Mouse (Mus musculus) gastrocnemius, postnatal 14 days (tissue): Measurements from ENCODE around the gene Wdfy2. TPM values are rescaled to one million over a fixed set of nuclear protein-coding genes. Genes with fewer than 3 reads are reported as not detected.

Source experiments
- DNase-seq: peaks from one replicate; pipeline ENCODE4 v3.0.0; 2021; ENCODE audit warnings: mixed read lengths
- intact Hi-C: fragments of 180-260 bp; cut with DNase I; formaldehyde crosslinking; loops from one replicate; pipeline ENCODE4 v1.15.1; 2025; ENCODE audit warnings: low total_unique reads
- total RNA-seq, 2 experiments: library from RNA; stranded (reverse); gene quantifications; 2 replicates each; pipeline ENCODE4 v1.2.3; 2021

Wdfy2 gene
- total RNA-seq, 2 experiments from 2014 or later, result 7.4 to 7.8 TPM

- intact Hi-C loops, result no loop called here
These were observed 73.4 kb downstream of the Wdfy2 start for GRCm38 (mm10) chr14:62910859-62911258.

DNA sequence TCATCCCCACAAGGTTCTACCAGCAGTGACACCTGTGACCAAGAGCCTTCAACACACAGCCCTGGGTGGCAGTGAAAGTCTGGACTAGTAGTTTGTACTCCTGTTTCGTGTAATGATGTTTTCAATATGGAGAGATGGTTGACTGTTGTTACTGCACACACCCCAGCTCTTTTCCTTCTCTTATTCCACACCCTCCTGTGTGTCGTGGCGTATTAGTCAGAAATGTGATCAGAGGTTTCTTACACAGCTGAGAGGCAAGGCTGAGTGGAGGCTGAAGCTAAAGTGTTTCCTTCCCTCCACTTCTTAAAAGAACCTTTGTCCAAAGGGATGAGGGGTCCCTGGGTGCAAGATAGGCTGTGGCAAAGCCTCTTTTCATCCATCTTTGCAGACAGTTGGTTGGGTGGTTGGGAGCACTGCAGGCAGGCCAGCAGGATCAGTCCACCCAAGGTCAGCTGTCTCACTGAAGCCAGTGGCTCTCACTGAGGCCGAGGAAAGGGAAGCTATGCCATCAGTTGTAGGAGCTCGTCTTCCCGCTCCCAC lies 77.7 kb downstream of the Wdfy2 start:
- intact Hi-C loops, result no loop called here
- DNase-seq, result no peak

More at GRCm38 (mm10) chr14:62910859-62911258, 73.4 kb downstream of the Wdfy2 start:
- no peak for DNase-seq

DNA sequence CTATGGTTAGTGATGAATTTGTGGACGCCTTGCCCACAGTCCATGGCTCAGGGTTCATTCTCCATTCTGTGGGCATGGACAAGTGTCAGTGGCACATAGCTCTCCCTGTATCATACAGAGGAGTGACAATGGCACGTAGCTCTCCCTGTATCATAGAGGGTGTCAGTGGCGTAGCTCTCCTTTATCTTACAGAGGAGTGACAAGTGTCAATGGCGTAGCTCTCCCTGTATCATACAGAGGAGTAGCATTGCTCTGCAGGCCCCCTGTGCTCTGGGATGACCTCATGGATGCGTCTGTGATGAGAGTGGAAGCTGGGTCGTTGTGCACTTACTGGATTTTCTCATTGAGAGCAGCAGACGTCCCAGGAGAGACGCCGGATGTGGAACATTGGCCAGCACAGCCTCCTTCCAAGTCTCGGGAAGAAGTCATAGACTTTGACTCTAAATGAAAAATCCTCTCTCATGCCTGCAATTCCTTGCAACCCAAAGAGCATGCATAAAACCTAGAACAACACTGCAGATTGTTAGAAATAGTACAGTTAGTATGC lies 79.1 kb downstream of the Wdfy2 start:
- peak; percentile 49 for DNase-seq
- intact Hi-C loops, result no loop called here

- intact Hi-C loops, result no loop called here
- no peak for DNase-seq
These were observed 83.9 kb downstream of the Wdfy2 start for GRCm38 (mm10) chr14:62921401-62921800.

DNA sequence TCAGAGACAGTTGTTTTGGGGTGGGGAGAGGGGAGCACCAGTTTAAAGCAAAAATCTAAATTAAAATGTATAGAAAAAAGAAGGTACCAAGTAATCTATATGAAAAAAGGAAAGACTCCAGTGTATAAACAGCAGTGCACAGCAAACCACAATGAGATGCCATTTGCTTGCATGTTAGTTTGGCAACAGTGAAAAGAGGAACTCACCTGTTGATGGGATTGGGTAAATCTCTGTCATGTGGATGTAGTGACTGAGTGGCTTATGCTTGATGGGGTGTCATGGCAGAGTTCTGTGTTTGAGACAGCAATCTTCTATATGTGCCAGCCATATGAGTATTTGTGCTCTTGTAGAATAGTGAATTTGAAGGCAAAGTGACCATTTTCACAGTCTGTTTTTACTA lies 85.2 kb downstream of the Wdfy2 start:
- intact Hi-C loops, result no loop called here
- DNase-seq, result no peak

DNA sequence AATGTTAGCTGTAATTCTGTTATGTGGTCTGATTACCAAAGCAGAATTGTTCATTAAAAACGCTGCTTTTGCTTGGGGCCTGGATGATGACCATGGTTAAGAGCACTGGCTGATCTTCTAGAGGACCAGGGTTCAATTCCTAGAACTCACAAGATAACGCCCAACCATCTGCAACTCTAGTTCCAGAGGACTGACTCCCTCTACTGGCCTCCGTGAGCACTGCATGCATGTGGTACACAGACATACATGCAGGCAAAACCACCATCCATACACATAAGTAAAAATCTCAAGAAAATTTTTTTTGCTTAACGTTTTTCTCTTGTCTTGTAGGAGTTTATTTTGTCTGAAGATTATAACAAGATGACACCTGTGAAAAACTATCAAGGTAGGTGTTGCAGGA lies 87.3 kb downstream of the Wdfy2 start:
- DNase-seq, result no peak
- intact Hi-C loops, result no loop called here

DNA sequence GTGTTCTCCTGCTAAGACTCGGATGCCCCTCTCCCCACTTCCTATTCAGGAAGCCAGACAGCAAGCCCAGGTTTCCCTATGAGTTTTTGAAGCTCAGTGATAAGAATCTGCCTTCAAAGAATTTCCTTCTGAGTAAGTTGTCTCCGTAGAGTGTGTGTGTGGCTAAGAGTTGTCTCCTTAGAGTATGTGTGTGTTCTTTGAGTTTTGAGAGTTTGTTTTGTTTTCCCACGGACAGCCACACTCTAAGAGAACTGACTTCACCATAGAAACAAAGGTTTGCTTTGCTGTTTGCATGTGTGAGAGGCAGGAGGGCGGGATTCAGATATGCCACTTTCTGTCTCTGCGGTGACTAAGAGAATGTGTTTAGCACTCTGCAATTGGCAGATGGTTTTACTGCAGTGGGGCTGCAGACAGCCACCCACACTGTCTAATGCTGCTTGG lies 90.6 kb downstream of the Wdfy2 start:
- no peak for DNase-seq
- intact Hi-C loops, result no loop called here

DNA sequence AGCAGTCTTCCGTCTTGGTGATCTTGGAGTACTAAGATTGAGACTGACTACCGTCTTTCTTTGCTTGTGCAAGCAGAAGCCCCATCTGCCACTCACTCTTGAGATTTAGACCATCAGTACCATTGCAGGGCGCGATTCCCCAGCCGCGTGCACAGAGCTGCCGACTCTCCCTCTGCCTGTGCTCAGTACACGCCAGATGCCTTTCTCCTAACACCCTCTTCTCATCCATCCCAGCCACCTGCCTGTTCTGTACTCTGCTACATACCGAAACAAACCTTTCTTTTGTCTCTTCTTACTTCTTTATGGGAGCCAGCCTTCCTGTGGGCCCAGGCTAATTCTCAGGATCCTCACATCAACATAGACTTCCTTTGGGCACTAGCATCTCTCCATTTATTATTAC lies 97.9 kb downstream of the Wdfy2 start:
- no peak for DNase-seq
- intact Hi-C loops, result loop anchor here (10.0 kb wide), 1 partner anchor 51 kb away; no protein-coding TSS in a partner anchor

DNA sequence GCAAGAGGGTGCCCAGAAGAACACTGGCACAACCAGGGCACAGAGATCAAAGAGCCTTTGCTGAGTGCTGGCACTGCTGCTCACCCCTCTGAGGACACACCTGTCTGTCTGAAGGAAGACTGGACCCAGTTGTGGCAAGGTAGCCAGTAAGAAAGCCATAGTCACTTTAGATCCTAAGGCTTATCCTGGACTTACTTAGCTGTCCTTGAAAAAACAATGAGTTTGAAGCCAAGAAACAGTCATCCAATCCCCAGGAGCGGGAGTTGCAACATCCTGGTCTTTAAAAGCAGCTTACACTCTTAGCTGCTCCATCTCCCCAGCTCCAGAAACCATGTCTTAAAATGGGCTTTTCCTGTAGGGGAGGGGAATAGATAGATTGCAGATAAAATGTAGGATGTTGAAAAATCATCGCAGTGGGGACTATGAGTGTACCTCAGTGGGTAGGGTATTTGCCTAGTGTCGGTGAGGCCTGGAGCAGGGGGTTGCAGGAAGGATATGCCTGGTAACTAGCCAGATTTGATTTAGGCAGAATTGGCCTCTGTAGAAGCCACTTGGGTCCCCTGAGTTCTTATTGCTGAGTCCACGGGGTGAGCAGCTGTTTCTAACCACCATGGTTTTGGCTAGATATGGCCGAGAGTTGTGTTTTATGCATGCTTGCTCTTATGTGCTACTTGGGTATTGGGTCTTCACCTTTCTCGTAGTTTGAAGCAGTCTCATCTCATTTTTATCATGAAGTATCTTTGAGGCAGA lies 99.3 kb downstream of the Wdfy2 start:
- intact Hi-C loops, result loop anchor here (10.0 kb wide), 1 partner anchor 52 kb away; no protein-coding TSS in a partner anchor
- DNase-seq, result peak; percentile 12

DNA sequence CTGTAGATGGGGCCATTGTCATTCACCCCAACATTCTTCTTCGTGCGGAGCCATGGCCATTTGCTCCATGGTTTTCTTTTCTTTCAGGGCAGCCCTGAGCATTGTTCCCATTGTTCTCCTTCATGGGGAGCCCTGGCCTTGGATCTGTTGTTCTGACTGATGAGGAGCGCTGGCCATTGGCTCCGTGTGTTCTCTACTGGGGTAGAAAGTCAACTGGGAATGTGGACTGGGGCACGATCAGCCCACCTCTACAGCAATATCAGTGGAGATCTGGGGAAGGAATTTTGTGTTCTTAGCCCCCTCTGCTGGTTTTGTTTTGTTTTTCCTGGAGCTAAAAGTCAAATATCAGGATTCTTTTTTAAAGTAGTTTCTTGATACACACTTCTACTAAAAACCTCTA lies 100.2 kb downstream of the Wdfy2 start:
- intact Hi-C loops, result loop anchor here (10.0 kb wide), 1 partner anchor 53 kb away; no protein-coding TSS in a partner anchor
- no peak for DNase-seq

- DNase-seq, result no peak
- intact Hi-C loops, result loop anchor here (10.0 kb wide), 1 partner anchor 55 kb away; no protein-coding TSS in a partner anchor
These were observed 102.0 kb downstream of the Wdfy2 start for GRCm38 (mm10) chr14:62939435-62939834.

DNA sequence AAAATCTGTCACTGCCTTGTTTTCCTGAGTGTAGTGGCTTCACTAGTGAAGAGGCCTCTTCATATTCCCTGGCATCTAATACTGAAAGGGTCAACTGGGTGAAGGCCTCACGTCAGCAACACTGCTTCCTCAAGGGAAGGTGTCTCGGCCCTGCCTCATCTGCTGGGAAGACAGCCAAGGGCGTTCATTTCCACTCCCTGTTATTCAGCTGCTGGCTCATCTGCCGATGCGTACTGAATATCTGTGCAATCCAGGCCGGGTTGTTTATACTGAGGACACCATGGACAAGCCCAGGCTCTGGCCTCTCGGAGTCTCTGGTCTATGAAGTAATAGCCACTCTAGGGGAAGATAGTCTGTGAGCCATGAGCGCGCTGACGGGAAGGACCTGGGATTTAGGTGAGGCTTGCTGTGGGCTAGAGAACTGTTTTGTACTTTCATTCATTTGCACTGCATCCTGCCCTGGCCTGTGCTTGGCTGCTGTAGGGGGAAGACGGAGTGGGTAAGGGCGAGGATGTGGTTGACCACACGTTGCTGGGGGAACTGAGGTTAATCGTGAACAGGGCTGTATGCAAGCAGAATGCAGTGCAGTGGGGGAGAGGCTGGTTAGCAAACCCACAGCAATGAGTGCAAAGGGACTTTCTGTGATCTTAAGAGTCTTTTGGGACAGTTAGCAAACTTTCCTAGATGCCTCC lies 103.1 kb downstream of the Wdfy2 start:
- peak; percentile 74 for DNase-seq
- intact Hi-C loops, result no loop called here

GRCm38 (mm10) chr14:62946794-62947193 lies 109.3 kb downstream of the Wdfy2 start:
- intact Hi-C loops, result no loop called here
- no peak for DNase-seq

GRCm38 (mm10) chr14:62956091-62956490 lies 118.6 kb downstream of the Wdfy2 start:
- intact Hi-C loops, result loop anchor here (5.0 kb wide), 1 partner anchor 259 kb away; no protein-coding TSS in a partner anchor
- DNase-seq, result no peak

DNA sequence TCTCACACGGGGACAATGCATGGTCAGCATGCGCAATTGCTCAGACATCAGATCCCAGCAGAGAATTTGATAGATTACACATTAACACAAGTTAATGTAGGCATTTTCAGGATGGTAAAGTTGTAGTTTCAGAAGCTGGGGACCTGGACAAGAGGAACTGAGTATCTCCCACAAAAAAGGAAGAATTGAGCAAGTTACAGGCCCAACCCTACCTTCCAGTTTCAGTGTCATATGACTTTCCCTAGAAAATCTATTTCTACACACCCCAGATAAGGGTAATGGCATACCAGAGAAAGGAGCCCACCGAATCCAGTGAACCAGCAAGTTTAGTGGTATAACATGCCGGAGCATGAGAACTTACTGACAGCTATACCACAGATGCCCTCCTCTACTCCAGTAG lies 126.2 kb downstream of the Wdfy2 start:
- intact Hi-C loops, result no loop called here
- DNase-seq, result no peak

DNA sequence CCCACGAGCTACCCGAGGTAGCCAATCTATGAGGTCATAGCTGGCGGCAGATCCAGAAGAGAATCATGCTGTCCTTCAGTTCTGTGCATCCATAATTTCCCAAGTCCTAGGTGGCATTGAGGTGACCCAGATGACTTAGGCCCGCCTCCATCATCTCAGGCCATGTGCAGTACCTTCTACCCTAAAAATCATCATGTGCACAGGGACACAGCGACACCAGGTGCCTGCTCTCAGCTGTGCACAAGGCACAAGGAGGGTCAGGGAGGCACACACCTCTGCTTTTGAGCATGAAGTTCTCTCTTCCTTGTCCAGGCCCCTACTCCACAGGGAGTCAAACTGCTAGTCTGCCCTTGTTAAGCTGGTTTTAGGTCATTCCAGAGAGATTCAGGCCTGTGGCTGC lies 127.9 kb downstream of the Wdfy2 start:
- intact Hi-C loops, result no loop called here

DNA sequence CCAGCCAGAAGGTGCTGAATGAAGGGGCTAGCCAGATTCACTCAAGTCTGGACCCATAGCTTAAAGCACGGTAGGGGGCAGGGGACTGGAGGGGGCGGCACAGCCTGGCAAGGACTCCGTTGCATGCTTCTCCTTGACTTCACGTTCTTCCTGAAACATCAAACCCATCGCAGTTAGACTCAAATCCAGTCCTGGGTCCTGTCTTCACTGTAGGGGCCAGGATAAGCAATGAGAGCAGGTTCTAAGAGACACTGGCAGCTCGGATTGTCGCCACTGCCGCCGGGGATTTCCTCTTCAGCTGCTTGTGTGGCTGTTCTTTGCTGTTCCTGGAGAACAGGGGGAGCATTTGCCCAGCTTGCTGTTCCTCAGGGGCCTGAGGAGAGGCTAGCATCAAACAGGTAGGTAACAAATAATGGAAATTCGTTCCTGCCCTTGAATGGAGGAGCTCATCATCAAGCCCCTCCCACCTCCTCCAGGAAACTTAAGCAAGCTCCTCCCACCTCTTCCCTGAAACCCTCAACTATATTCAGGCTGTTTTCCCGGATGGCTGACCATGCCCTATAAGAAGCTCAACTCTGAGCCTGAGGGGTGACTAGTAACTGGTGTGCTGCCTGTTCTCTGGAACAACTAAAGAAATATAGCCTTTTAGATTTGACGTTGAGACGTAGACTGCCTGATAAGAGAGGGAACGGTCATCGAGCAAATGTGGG lies 128.5 kb downstream of the Wdfy2 start:
- DNase-seq, result no peak
- intact Hi-C loops, result no loop called here

More for the DNA sequence above, 127.9 kb downstream of the Wdfy2 start:
- no peak for DNase-seq

GRCm38 (mm10) chr14:62975046-62975445 lies 137.6 kb downstream of the Wdfy2 start:
- intact Hi-C loops, result loop anchor here (10.0 kb wide), 1 partner anchor 480 kb away; no protein-coding TSS in a partner anchor

DNA sequence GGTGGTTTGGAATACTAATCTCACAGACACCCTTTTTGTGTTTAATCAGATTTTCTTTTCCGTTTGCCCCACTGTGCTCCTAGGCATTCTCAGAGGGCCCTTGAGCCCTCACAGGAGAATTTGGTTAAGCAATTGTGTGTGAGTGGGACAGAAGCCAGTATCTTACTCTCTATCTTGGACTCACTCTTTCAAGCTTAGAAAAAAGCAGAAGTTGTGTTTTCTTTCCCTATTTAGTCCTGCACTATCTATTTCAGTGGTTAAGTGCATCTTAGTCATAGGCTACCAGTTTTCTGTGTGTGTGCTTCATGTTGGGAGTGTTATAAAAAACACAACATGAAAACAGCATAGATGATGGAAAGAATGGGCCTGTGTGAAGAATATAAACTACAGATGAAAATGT lies 142.3 kb downstream of the Wdfy2 start:
- DNase-seq, result no peak
- intact Hi-C loops, result loop anchor here (10.0 kb wide), 1 partner anchor 485 kb away; no protein-coding TSS in a partner anchor

More at GRCm38 (mm10) chr14:62975046-62975445, 137.6 kb downstream of the Wdfy2 start:
- peak; percentile 62 for DNase-seq
